Mouse (Mus musculus) olfactory bulb, adult 2 months (tissue): Measurements from ENCODE around the gene D7Ertd443e.

Experiments used
- CTCF ChIP-seq: fragments of 200-500 bp; IDR thresholded peaks from 2 replicates; pipeline ENCODE4 v1.5.1; 2012; ENCODE audit warnings: low read depth, mild to moderate bottlenecking, low read length, moderate library complexity; ENCODE audit not compliant: insufficient read depth
- POLR2A ChIP-seq: fragments of 200-500 bp; IDR thresholded peaks from 2 replicates; pipeline ENCODE4 v1.6.1; 2012; ENCODE audit warnings: mild to moderate bottlenecking, low read depth, low read length, moderate library complexity; ENCODE audit not compliant: insufficient read depth

DNA sequence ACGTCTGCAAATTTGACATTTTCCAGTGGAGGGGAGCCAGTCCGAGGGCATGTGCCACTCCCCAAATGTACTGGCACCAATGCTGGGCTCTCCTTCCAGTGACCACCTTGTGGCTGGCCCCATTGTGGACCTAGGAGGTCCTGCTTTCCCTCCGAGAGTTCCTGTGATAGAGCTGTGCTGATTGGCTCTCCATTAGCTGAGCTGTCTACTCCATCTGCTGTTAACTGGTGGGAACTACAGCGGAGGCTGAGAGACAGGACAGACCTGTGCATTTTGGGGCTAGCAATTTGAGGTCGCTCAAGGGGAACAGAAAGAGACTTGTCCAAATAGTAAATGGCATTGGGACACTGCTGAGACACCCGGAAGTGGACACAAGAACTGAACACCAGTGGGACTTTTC is 36.6 kb downstream of the D7Ertd443e start:
- TF ChIP-seq CTCF (peak; percentile 20; the same call in 1 of the 2 replicates), POLR2A (no peak)
